Mouse (Mus musculus) thymus, postnatal 25 days (tissue): Measurements from ENCODE around the gene Prss46.
"Not testable (repeated sequence)": the region's sequence is repeated elsewhere in the genome, so short reads cannot be mapped to it uniquely, and the experiment has no call there.

Experiments used
- DNase-seq: peaks from one replicate; pipeline ENCODE4 v3.0.0; 2022

Gene Prss46

GRCm38 (mm10) chr9:110844206-110844605 lies at the start of gene Prss46:
TSS of gene Prss46 (plus strand) at chr9:110844506.
- no peak for DNase-seq

GRCm38 (mm10) chr9:110797013-110797412 lies 47.3 kb upstream of the Prss46 start:
- no peak for DNase-seq

- DNase-seq = no peak
These were observed 46.4 kb upstream of the Prss46 start, which contains the start of gene Prss42 for GRCm38 (mm10) chr9:110797866-110798265. TSS of gene Prss42 (plus strand) at chr9:110798166.

GRCm38 (mm10) chr9:110800834-110801479 lies 43.3 kb upstream of the Prss46 start:
- no peak for DNase-seq

- DNase-seq = no peak
These were observed 41.0 kb upstream of the Prss46 start for GRCm38 (mm10) chr9:110803294-110803693.

- no peak for DNase-seq
These were observed 34.3 kb upstream of the Prss46 start for GRCm38 (mm10) chr9:110810051-110810450.

GRCm38 (mm10) chr9:110813789-110814188 lies 30.5 kb upstream of the Prss46 start, which contains the start of gene Prss44:
TSS of gene Prss44 (plus strand) at chr9:110813994.
- no peak for DNase-seq

- DNase-seq = not testable (repeated sequence)
These were observed 23.8 kb upstream of the Prss46 start for GRCm38 (mm10) chr9:110820546-110820945.

- DNase-seq = no peak
These were observed 22.9 kb upstream of the Prss46 start for GRCm38 (mm10) chr9:110821436-110821835.

GRCm38 (mm10) chr9:110825426-110825825 lies 18.9 kb upstream of the Prss46 start:
- no peak for DNase-seq

- peak; percentile 11 for DNase-seq
These were observed 18.5 kb upstream of the Prss46 start for GRCm38 (mm10) chr9:110825832-110826231.

- DNase-seq = no peak
These were observed 17.9 kb upstream of the Prss46 start, which contains the start of gene Prss43 for GRCm38 (mm10) chr9:110826390-110826789. TSS of gene Prss43 (plus strand) at chr9:110826690.

- DNase-seq = peak; percentile 9
These were observed 11.3 kb upstream of the Prss46 start for GRCm38 (mm10) chr9:110833021-110833420.

GRCm38 (mm10) chr9:110834411-110834810 lies 9.9 kb upstream of the Prss46 start, which contains the start of gene Prss45:
TSS of gene Prss45 (plus strand) at chr9:110834588.
- DNase-seq = no peak

GRCm38 (mm10) chr9:110834961-110835360 lies 9.3 kb upstream of the Prss46 start:
- no peak for DNase-seq

GRCm38 (mm10) chr9:110836112-110836511 lies 8.2 kb upstream of the Prss46 start:
- DNase-seq = no peak

- no peak for DNase-seq
These were observed 3.4 kb upstream of the Prss46 start for GRCm38 (mm10) chr9:110840905-110841304.

- DNase-seq = no peak
These were observed 2.9 kb upstream of the Prss46 start for GRCm38 (mm10) chr9:110841438-110841837.

GRCm38 (mm10) chr9:110849162-110849561 lies 4.9 kb downstream of the Prss46 start:
- DNase-seq = no peak

- no peak for DNase-seq
These were observed 11.6 kb downstream of the Prss46 start for GRCm38 (mm10) chr9:110855903-110856302.

GRCm38 (mm10) chr9:110856920-110857319 lies 12.6 kb downstream of the Prss46 start:
- peak; percentile 42 for DNase-seq

- DNase-seq = peak; percentile 46
These were observed 13.6 kb downstream of the Prss46 start, which contains the start of gene Prss50 for GRCm38 (mm10) chr9:110857781-110858472. TSS of gene Prss50 (plus strand) at chr9:110857967.

GRCm38 (mm10) chr9:110858523-110858922 lies 14.2 kb downstream of the Prss46 start:
- DNase-seq = no peak

- DNase-seq = no peak
These were observed 14.8 kb downstream of the Prss46 start for GRCm38 (mm10) chr9:110858967-110859596.
